Mouse (Mus musculus): ENCODE measurements around the gene Cbfa2t3. TPM values are rescaled to one million over a fixed set of nuclear protein-coding genes. Genes with fewer than 3 reads are reported as not detected.
A peak's percentile ranks its signal among the peaks of the same experiment; 100 is the strongest.

Gene Cbfa2t3
- total and polyA plus RNA-seq, 3 experiments: 10.9 to 22.3 (median 21.8) TPM

DNA sequence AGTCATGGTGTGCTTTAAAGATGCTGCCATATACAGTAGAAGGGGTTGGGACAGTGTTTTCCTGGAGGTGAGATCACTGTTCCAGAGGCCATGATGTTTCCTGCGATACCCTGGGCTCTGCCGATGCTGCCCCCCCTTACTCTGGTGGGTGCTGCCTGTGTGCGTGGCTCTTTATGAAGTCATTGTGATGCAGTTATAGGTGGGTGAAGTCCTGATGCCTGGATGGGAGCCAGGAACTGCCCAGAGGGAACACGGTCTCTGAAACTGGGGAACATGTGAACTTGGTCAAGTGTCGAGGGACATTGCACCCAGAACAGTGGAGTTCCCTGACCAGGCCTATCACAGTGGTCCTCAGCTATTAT lies 14.2 kb upstream of the Cbfa2t3 start:
- Histone ChIP-seq H3K27ac (peak overlapping the region; percentile 84; the same call in 1 of the 2 replicates), H3K4me1 (ENCODE audit: control insufficient read depth, insufficient read depth, low read length) (peaks cover 12% of the 10 kb centered on the region), H3K4me3 (no peak overlapping the region), H3K36me3 (ENCODE audit: control insufficient read depth, insufficient read depth, low read length) (no peaks in the 10 kb centered on the region), H3K79me2 (replicated peaks; ENCODE audit: control insufficient read depth, insufficient read depth, low read length) (no peaks in the 10 kb centered on the region), H3K27me3 (ENCODE audit: control insufficient read depth, insufficient read depth, low read length) (no peaks in the 10 kb centered on the region), H3K9ac (ENCODE audit: low read depth, low read length) (no peak overlapping the region)
- DNase-seq: no peak
- 87% methylated on average over 5 of the region's 5 CpGs for WGBS
- TF ChIP-seq POLR2A (IDR thresholded peaks at IDR 0.05; ENCODE audit: insufficient read depth, low read depth, low read length) (no peak), EP300 (IDR thresholded peaks at IDR 0.05; ENCODE audit: insufficient read depth, low read depth, low read length) (no peak), CTCF (IDR thresholded peaks at IDR 0.05) (no peak)
- intact Hi-C loops (cut with DNase I): loop anchor here (2.0 to 5.0 kb wide), 2 partner anchors 48 to 49 kb away; no protein-coding TSS in a partner anchor

GRCm38 (mm10) chr8:122712411-122713156 lies 13.7 kb upstream of the Cbfa2t3 start:
- Histone ChIP-seq H3K27ac (peak overlapping the region; percentile 84), H3K79me2 (replicated peaks; ENCODE audit: control insufficient read depth, insufficient read depth, low read length) (no peaks in the 10 kb centered on the region)
- 63% methylated on average over 12 of the region's 12 CpGs for WGBS

GRCm38 (mm10) chr8:122711891-122712365 lies 13.0 kb upstream of the Cbfa2t3 start:
- TF ChIP-seq CTCF (IDR thresholded peaks at IDR 0.05) (no peak), EP300 (IDR thresholded peaks at IDR 0.05; ENCODE audit: insufficient read depth, low read depth, low read length) (peak; percentile 98), POLR2A (IDR thresholded peaks at IDR 0.05; ENCODE audit: insufficient read depth, low read depth, low read length) (peak; percentile 52)
- no peaks in the 10 kb centered on the region for H3K27me3 ChIP-seq (ENCODE audit: control insufficient read depth, insufficient read depth, low read length)
- no peaks in the 10 kb centered on the region for H3K79me2 ChIP-seq (replicated peaks; ENCODE audit: control insufficient read depth, insufficient read depth, low read length)
- H3K9ac ChIP-seq (ENCODE audit: low read depth, low read length): peak overlapping the region; percentile 7; the same call in 1 of the 2 replicates
- WGBS: 28% methylated on average over 11 of the region's 11 CpGs
- DNase-seq: peak; percentile 73 to 86
- H3K36me3 ChIP-seq (ENCODE audit: control insufficient read depth, insufficient read depth, low read length): no peaks in the 10 kb centered on the region
- peak overlapping the region; percentile 85 for H3K27ac ChIP-seq
- intact Hi-C loops (cut with DNase I): loop anchor here (2.0 to 5.0 kb wide), 2 partner anchors 47 to 50 kb away; no protein-coding TSS in a partner anchor
- H3K4me1 ChIP-seq (ENCODE audit: control insufficient read depth, insufficient read depth, low read length): peaks cover 12% of the 10 kb centered on the region
- no peak overlapping the region for H3K4me3 ChIP-seq

More at GRCm38 (mm10) chr8:122712411-122713156, 13.7 kb upstream of the Cbfa2t3 start:
- Histone ChIP-seq H3K36me3 (ENCODE audit: control insufficient read depth, insufficient read depth, low read length) (no peaks in the 10 kb centered on the region), H3K9ac (ENCODE audit: low read depth, low read length) (peak overlapping the region; percentile 7; the same call in 1 of the 2 replicates), H3K4me3 (no peak overlapping the region), H3K4me1 (ENCODE audit: control insufficient read depth, insufficient read depth, low read length) (peaks cover 12% of the 10 kb centered on the region), H3K27me3 (ENCODE audit: control insufficient read depth, insufficient read depth, low read length) (no peaks in the 10 kb centered on the region)
- TF ChIP-seq EP300 (IDR thresholded peaks at IDR 0.05; ENCODE audit: insufficient read depth, low read depth, low read length) (no peak), POLR2A (IDR thresholded peaks at IDR 0.05; ENCODE audit: insufficient read depth, low read depth, low read length) (no peak), CTCF (IDR thresholded peaks at IDR 0.05) (no peak)
- intact Hi-C loops (cut with DNase I): loop anchor here (2.0 to 5.0 kb wide), 2 partner anchors 48 to 50 kb away; no protein-coding TSS in a partner anchor
- DNase-seq: no peak

DNA sequence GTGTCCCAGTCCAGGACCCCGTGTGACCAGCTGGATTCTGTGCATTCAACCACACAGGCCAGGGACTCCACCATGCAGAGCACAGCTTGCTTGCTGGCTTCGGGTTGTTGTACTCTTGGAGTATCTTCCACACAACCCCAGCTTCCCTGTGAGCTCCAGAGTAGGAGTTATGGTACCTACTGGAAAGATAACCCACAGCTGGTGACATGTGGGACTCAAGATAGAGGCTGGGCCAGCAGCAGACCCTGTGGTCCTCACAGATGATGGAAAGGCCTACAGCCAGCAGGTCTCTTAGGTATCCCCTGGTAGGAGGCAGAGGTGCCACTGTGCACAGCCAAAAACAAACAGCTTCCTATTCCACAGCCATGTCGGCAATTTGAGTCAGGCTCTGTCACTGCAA lies 12.6 kb upstream of the Cbfa2t3 start:
- TF ChIP-seq POLR2A (IDR thresholded peaks at IDR 0.05; ENCODE audit: insufficient read depth, low read depth, low read length): no peak
- TF ChIP-seq CTCF (IDR thresholded peaks at IDR 0.05): no peak
- TF ChIP-seq EP300 (IDR thresholded peaks at IDR 0.05; ENCODE audit: insufficient read depth, low read depth, low read length): no peak
- intact Hi-C loops (cut with DNase I): loop anchor here (5.0 kb wide), 1 partner anchor 51 kb away; no protein-coding TSS in a partner anchor
- Histone ChIP-seq H3K4me3 (no peak overlapping the region), H3K79me2 (replicated peaks; ENCODE audit: control insufficient read depth, insufficient read depth, low read length) (no peaks in the 10 kb centered on the region), H3K9ac (ENCODE audit: low read depth, low read length) (no peak overlapping the region), H3K4me1 (ENCODE audit: control insufficient read depth, insufficient read depth, low read length) (peaks cover 16% of the 10 kb centered on the region), H3K36me3 (ENCODE audit: control insufficient read depth, insufficient read depth, low read length) (no peaks in the 10 kb centered on the region), H3K27me3 (ENCODE audit: control insufficient read depth, insufficient read depth, low read length) (no peaks in the 10 kb centered on the region), H3K27ac (peak overlapping the region; percentile 85)
- WGBS: 60% methylated on average over 3 of the region's 3 CpGs
- no peak for DNase-seq

DNA sequence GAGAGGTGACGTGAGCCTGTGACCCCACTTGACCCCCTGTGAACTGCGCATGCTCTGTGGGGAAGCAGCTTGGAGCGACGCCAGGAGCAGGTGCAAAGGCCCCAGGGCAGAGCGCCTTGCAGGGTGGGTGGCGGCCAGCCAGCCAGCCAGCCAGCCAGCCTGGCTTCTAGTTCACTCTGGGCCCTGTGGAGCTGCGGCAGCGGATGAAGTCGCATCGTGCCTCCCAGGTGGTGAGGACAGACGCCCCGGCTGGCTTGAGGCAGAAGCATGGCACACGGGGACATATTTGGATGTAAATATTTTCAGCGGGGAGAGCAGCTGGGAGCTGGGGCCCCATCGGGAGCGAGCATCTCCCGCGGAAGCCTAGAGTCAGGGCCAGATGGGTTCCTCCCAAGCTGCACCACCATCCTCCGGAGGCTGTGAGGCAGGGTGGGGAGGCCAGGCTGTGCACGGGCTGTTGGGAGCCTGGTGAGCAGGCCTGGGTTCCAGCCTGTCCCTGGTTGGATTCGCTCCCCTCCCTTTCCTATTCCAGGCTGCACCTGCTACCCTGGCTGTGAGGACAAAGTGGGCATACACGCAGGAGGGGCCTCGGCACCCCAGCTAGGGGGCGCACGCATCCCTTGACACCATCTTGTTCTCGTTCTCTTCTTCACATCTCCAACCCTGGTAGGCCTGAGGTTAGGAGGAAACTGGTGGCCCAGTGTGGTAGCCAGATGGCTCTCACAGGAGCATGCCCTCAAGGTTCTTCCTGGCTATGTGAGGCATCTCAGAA lies 10.6 kb upstream of the Cbfa2t3 start:
- H3K27me3 ChIP-seq (ENCODE audit: control insufficient read depth, insufficient read depth, low read length): no peaks in the 10 kb centered on the region
- H3K4me1 ChIP-seq (ENCODE audit: control insufficient read depth, insufficient read depth, low read length): peaks cover 18% of the 10 kb centered on the region

More for the DNA sequence above, 10.6 kb upstream of the Cbfa2t3 start:
- 62% methylated on average over 26 of the region's 26 CpGs for WGBS
- intact Hi-C loops (cut with DNase I): loop anchor here (5.0 kb wide), 1 partner anchor 53 kb away; no protein-coding TSS in a partner anchor
- Histone ChIP-seq H3K9ac (ENCODE audit: low read depth, low read length) (no peak overlapping the region), H3K36me3 (ENCODE audit: control insufficient read depth, insufficient read depth, low read length) (no peaks in the 10 kb centered on the region), H3K79me2 (replicated peaks; ENCODE audit: control insufficient read depth, insufficient read depth, low read length) (no peaks in the 10 kb centered on the region), H3K4me3 (no peak overlapping the region), H3K27ac (no peak overlapping the region)
- DNase-seq: no peak
- TF ChIP-seq POLR2A (IDR thresholded peaks at IDR 0.05; ENCODE audit: insufficient read depth, low read depth, low read length) (no peak), EP300 (IDR thresholded peaks at IDR 0.05; ENCODE audit: insufficient read depth, low read depth, low read length) (no peak), CTCF (IDR thresholded peaks at IDR 0.05) (no peak)
